Mouse (Mus musculus) CH12.LX (cell line): ENCODE results near the gene Elk1. TPM values are rescaled to one million over a fixed set of nuclear protein-coding genes. Genes with fewer than 3 reads are reported as not detected.

Experiments used
- DNase-seq: peaks from one replicate; pipeline ENCODE4 v3.0.0-alpha.2; 2013; ENCODE audit errors: extremely low read depth
- H3K27ac ChIP-seq: 2 replicates; pipeline ENCODE4 v1.5.1; 2012; ENCODE audit warnings: low read depth, mild to moderate bottlenecking, control low read depth, moderate library complexity; ENCODE audit not compliant: insufficient read depth
- H3K27me3 ChIP-seq: replicated peaks from 2 replicates; pipeline ENCODE3; 2012; ENCODE audit warnings: inconsistent platforms
- H3K36me3 ChIP-seq, 2 experiments: replicated peaks in 1 of 2; 2 replicates each; pipeline versions ENCODE3 to v1.6.1; 2012; ENCODE audit warnings: inconsistent platforms in 1 of 2, low read length in 1 of 2, mild to moderate bottlenecking in 1 of 2, mixed read lengths in 1 of 2, moderate library complexity in 1 of 2; ENCODE audit not compliant: control insufficient read depth in 1 of 2, insufficient read depth in 1 of 2
- H3K4me1 ChIP-seq, 2 experiments: 2 replicates each; pipeline ENCODE4 v1.6.1; 2012; ENCODE audit warnings: inconsistent platforms in 1 of 2, moderate library complexity in 1 of 2; ENCODE audit not compliant: insufficient read depth in 2 of 2, control insufficient read depth in 1 of 2
- H3K4me2 ChIP-seq: 2 replicates; pipeline ENCODE4 v1.6.1; 2012; ENCODE audit warnings: low read depth, mild to moderate bottlenecking, control low read depth; ENCODE audit not compliant: poor library complexity, insufficient read depth, severe bottlenecking
- H3K4me3 ChIP-seq, 3 experiments: fragments of 150-350 bp in 1 of 3; sonication (generic) in 1 of 3; replicated peaks in 1 of 3; 2 replicates each; pipeline versions ENCODE3 to v1.5.1; 2011 to 2012; ENCODE audit warnings: low read depth in 2 of 3, low read length in 2 of 3, mild to moderate bottlenecking in 2 of 3, moderate library complexity in 2 of 3, control low read depth in 1 of 3, improper control_type of control experiment in 1 of 3, inconsistent platforms in 1 of 3, mixed read lengths in 1 of 3; ENCODE audit not compliant: poor library complexity in 1 of 3
- H3K79me2 ChIP-seq: replicated peaks from 2 replicates; pipeline ENCODE4 v1.6.1; 2012; ENCODE audit warnings: mild to moderate bottlenecking, moderate library complexity; ENCODE audit not compliant: control insufficient read depth, poor library complexity, insufficient read depth, severe bottlenecking; ENCODE audit errors: extremely low read depth
- H3K9ac ChIP-seq: 2 replicates; pipeline ENCODE4 v1.6.1; 2012; ENCODE audit warnings: low read depth, mild to moderate bottlenecking, control low read depth, moderate library complexity; ENCODE audit not compliant: insufficient read depth
- H3K9me3 ChIP-seq: replicated peaks from 2 replicates; pipeline ENCODE3; 2012; ENCODE audit warnings: low read length, inconsistent platforms, mixed read lengths
- BHLHE40 ChIP-seq: IDR thresholded peaks from 2 replicates; pipeline ENCODE4 v1.6.1; 2011; ENCODE audit warnings: mild to moderate bottlenecking, low read depth, low read length, improper control_type of control experiment
- CHD1 ChIP-seq: IDR thresholded peaks from 2 replicates; pipeline ENCODE4 v1.6.1; 2012; ENCODE audit warnings: low read depth, low read length, improper control_type of control experiment, inconsistent platforms
- CHD2 ChIP-seq: IDR thresholded peaks from 2 replicates; pipeline ENCODE4 v1.6.1; 2011; ENCODE audit warnings: low read length, improper control_type of control experiment
- CTCF ChIP-seq, 2 experiments: IDR thresholded peaks in 1 of 2; conservative IDR thresholded peaks in 1 of 2; 2 replicates each; pipeline ENCODE4 v1.5.1; 2011 to 2012; ENCODE audit warnings: low read depth in 2 of 2, low read length in 2 of 2, improper control_type of control experiment in 1 of 2, inconsistent platforms in 1 of 2, mild to moderate bottlenecking in 1 of 2, moderate library complexity in 1 of 2
- ETS1 ChIP-seq: conservative IDR thresholded peaks from 2 replicates; pipeline ENCODE4 v1.6.1; 2012; ENCODE audit warnings: low read depth, mild to moderate bottlenecking, inconsistent platforms, low read length, improper control_type of control experiment, moderate library complexity
- IRF4 ChIP-seq: IDR thresholded peaks from 2 replicates; pipeline ENCODE4 v1.6.1; 2014; ENCODE audit warnings: low read depth, mild to moderate bottlenecking, inconsistent platforms, low read length, improper control_type of control experiment
- MAX ChIP-seq: IDR thresholded peaks from 2 replicates; pipeline ENCODE4 v1.6.1; 2011; ENCODE audit warnings: low read length, improper control_type of control experiment
- MEF2A ChIP-seq: IDR thresholded peaks from 2 replicates; pipeline ENCODE4 v1.6.1; 2014; ENCODE audit warnings: low read depth, mild to moderate bottlenecking, inconsistent platforms, low read length, improper control_type of control experiment, borderline replicate concordance
- MYC ChIP-seq: IDR thresholded peaks from 2 replicates; pipeline ENCODE4 v1.6.1; 2011; ENCODE audit warnings: low read depth, mild to moderate bottlenecking, improper control_type of control experiment, low read length
- NELFE ChIP-seq: IDR thresholded peaks from 2 replicates; pipeline ENCODE4 v1.6.1; 2011; ENCODE audit warnings: low read depth, low read length, improper control_type of control experiment
- NRF1 ChIP-seq: IDR thresholded peaks from 2 replicates; pipeline ENCODE4 v1.6.1; 2014; ENCODE audit warnings: low read depth, mild to moderate bottlenecking, inconsistent platforms, low read length, improper control_type of control experiment, moderate library complexity
- SMC3 ChIP-seq: IDR thresholded peaks from 2 replicates; pipeline ENCODE4 v1.6.1; 2011; ENCODE audit warnings: low read depth, low read length, improper control_type of control experiment
- USF1 ChIP-seq: IDR thresholded peaks from 2 replicates; pipeline ENCODE4 v1.6.1; 2014; ENCODE audit warnings: low read depth, mild to moderate bottlenecking, inconsistent platforms, low read length, improper control_type of control experiment
- dilution Hi-C: fragments of 300-500 bp; cut with MboI; formaldehyde crosslinking; loops from 2 replicates; pipeline ENCODE4 v1.14.3; 2020; ENCODE audit warnings: low sequenced_read_pairs; ENCODE audit not compliant: extremely low pct_unique_long_range_greater_than_20kb, extremely low pct_ligation_motif_present
- in situ Hi-C: fragments of 300-500 bp; cut with MboI; formaldehyde crosslinking; loops from 3 replicates; pipeline ENCODE4 v1.14.3; 2019; ENCODE audit warnings: low sequenced_read_pairs, low pct_ligation_motif_present, low pct_unique_long_range_greater_than_20kb, mixed read lengths
- polyA plus RNA-seq: library from polyadenylated mRNA; unstranded; fragments of >175 nt; gene quantifications from 2 replicates; pipeline ENCODE4 v1.2.1, GENCODE M21; 2012; ENCODE audit warnings: low read depth; ENCODE audit not compliant: insufficient read length
- total RNA-seq, 2 experiments: library from RNA; depleted of rRNA; stranded (reverse); fragments of 300-350 nt in 1 of 2; fragments of >200 nt in 1 of 2; gene quantifications; 2 replicates each; pipeline ENCODE4 v1.2.3; 2012 to 2014

Elk1 gene
- total and polyA plus RNA-seq, 3 experiments = 3.5 to 8.3 (median 4.8) TPM

GRCm38 (mm10) chrX:20920844-20921364 lies 29.5 kb downstream of the Elk1 start, which contains the start of gene Syn1:
Gene Syn1 (minus strand): TSS chrX:20921004.
- DNase-seq = peak; percentile 78
- Histone ChIP-seq H3K4me3 (peak within 1 kb of the TSS in 2 of 3 experiments; percentile 32 to 64), H3K9me3 (no peaks in the 10 kb centered on the region), H3K4me2 (peak within 1 kb of the TSS; percentile 67), H3K9ac (peak within 1 kb of the TSS; percentile 6; the same call in 1 of the 2 replicates), H3K79me2 (no peaks in the 10 kb centered on the region), H3K4me1 (no peaks in the 10 kb centered on the region; a peak in 1 of 4 replicates), H3K27ac (no peak within 1 kb of the TSS), H3K27me3 (peaks cover 14% of the 10 kb centered on the region), H3K36me3 (peaks cover 0 to 8% of the 10 kb centered on the region in 2 experiments)
- dilution Hi-C loops (no loop called here), in situ Hi-C loops (no loop called here)
- no peak for TF ChIP-seq ETS1
- TF ChIP-seq CHD2 = peak; percentile 92
- TF ChIP-seq IRF4 = 0 out of 2 replicates have a peak, but pooled peaks have one; percentile 8
- TF ChIP-seq NRF1 = peak; percentile 89
- no peak for TF ChIP-seq SMC3
- no peak for TF ChIP-seq USF1
- TF ChIP-seq MEF2A = no peak
- no peak for TF ChIP-seq BHLHE40
- TF ChIP-seq CHD1 = peak; percentile 87; the same call in 1 of the 2 replicates
- TF ChIP-seq MAX = no peak

GRCm38 (mm10) chrX:20920249-20920843 lies 30.1 kb downstream of the Elk1 start:
- no peak for DNase-seq
- in situ Hi-C loops = no loop called here
- H3K9ac ChIP-seq = peak overlapping the region; percentile 6; the same call in 1 of the 2 replicates

GRCm38 (mm10) chrX:20915075-20915474 lies 35.3 kb downstream of the Elk1 start:
- no peaks in the 10 kb centered on the region for H3K9me3 ChIP-seq
- H3K9ac ChIP-seq = no peak overlapping the region
- no peak overlapping the region for H3K4me3 ChIP-seq
- H3K36me3 ChIP-seq = no peaks in the 10 kb centered on the region
- no peaks in the 10 kb centered on the region for H3K79me2 ChIP-seq
- no peak overlapping the region for H3K4me2 ChIP-seq
- DNase-seq = no peak
- H3K4me1 ChIP-seq = peaks cover 5 to 8% of the 10 kb centered on the region in 2 experiments; a peak in 2 of 4 replicates
- in situ Hi-C loops = no loop called here
- dilution Hi-C loops = no loop called here
- no peak overlapping the region for H3K27ac ChIP-seq
- TF ChIP-seq MYC (0 out of 2 replicates have a peak, but pooled peaks have one; percentile 10), NELFE (no peak)
- H3K27me3 ChIP-seq = peaks cover 13% of the 10 kb centered on the region

More at GRCm38 (mm10) chrX:20920249-20920843, 30.1 kb downstream of the Elk1 start:
- H3K27ac ChIP-seq = no peak overlapping the region
- dilution Hi-C loops = no loop called here
- H3K27me3 ChIP-seq = peaks cover 14% of the 10 kb centered on the region
- H3K79me2 ChIP-seq = no peaks in the 10 kb centered on the region
- H3K4me3 ChIP-seq = peak overlapping the region in 2 of 3 experiments; percentile 32 to 64
- peak overlapping the region; percentile 67 for H3K4me2 ChIP-seq
- peaks cover 0 to 4% of the 10 kb centered on the region in 2 experiments; a peak in 2 of 4 replicates for H3K4me1 ChIP-seq
- TF ChIP-seq ETS1 = no peak
- peak in 1 of 2 experiments; percentile 25; a peak in 2 of 4 replicates for TF ChIP-seq CTCF (conservative IDR thresholded peaks at IDR 0.05 in 1 of 2, IDR thresholded peaks at IDR 0.05 in 1 of 2; ENCODE audit: low read depth in 2 of 2, low read length in 2 of 2)
- no peaks in the 10 kb centered on the region for H3K9me3 ChIP-seq
- peaks cover 0 to 3% of the 10 kb centered on the region in 2 experiments for H3K36me3 ChIP-seq
